Mouse (Mus musculus) hindbrain, embryonic 14.5 days (tissue): Measurements from ENCODE around the gene Tmtc1. TPM values are rescaled to one million over a fixed set of nuclear protein-coding genes. Genes with fewer than 3 reads are reported as not detected.

Experiments
- ATAC-seq: fragments of 200-750 bp; cut with Nextera tagmentation; 2 replicates; pipeline ENCODE4 v1.8.0; 2017; ENCODE audit warnings: moderate number of reproducible peaks, mild to moderate bottlenecking, moderate TSS enrichment, moderate library complexity; ENCODE audit not compliant: low FRiP score
- DNase-seq: peaks from one replicate; pipeline ENCODE4 v3.0.0-alpha.2; 2015; ENCODE audit warnings: low spot score
- H3K27ac ChIP-seq: fragments of 300-500 bp; sonication (generic); 2 replicates; pipeline ENCODE4 v1.5.1; 2014; ENCODE audit warnings: mild to moderate bottlenecking, moderate library complexity
- H3K27me3 ChIP-seq: fragments of 300-500 bp; sonication (generic); 2 replicates; pipeline ENCODE4 v1.6.1; 2014; ENCODE audit warnings: mild to moderate bottlenecking, low read length, mixed read lengths; ENCODE audit not compliant: control insufficient read depth, insufficient read depth
- H3K36me3 ChIP-seq: fragments of 300-500 bp; sonication (generic); replicated peaks from 2 replicates; pipeline ENCODE4 v1.6.1; 2014; ENCODE audit not compliant: control insufficient read depth, insufficient read depth
- H3K4me1 ChIP-seq: fragments of 300-500 bp; sonication (generic); replicated peaks from 2 replicates; pipeline ENCODE4 v1.6.1; 2014; ENCODE audit warnings: antibody characterized with exemption, low read length, mixed read lengths; ENCODE audit not compliant: control insufficient read depth, insufficient read depth
- H3K4me2 ChIP-seq: fragments of 300-500 bp; sonication (generic); replicated peaks from 2 replicates; pipeline ENCODE4 v1.6.1; 2014; ENCODE audit warnings: mild to moderate bottlenecking, moderate library complexity
- H3K4me3 ChIP-seq: fragments of 300-500 bp; sonication (generic); replicated peaks from 2 replicates; pipeline ENCODE4 v1.5.1; 2014; ENCODE audit warnings: mild to moderate bottlenecking, low read length
- H3K9ac ChIP-seq: fragments of 300-500 bp; sonication (generic); 2 replicates; pipeline ENCODE4 v1.6.1; 2014
- H3K9me3 ChIP-seq: fragments of 300-500 bp; sonication (generic); 2 replicates; pipeline ENCODE4 v1.6.1; 2016; ENCODE audit warnings: low read length; ENCODE audit not compliant: control insufficient read depth
- WGBS: fragments of 180-500 bp; shearing (Covaris S2); extraction: QIAGEN DNeasy Blood & Tissue Kit; methylation state at CpG from one replicate; pipeline ENCODE4 v1.1.7; 2014; 5-methylcytosine and 5-hydroxymethylcytosine counted together
- polyA plus RNA-seq: library from polyadenylated mRNA; unstranded; fragments of >200 nt; fragmentation: Nextera tagmentation; extraction: Ambion mirVana; gene quantifications from 2 replicates; pipeline ENCODE4 v1.2.1, GENCODE M21; 2014

Tmtc1 gene
- polyA plus RNA-seq, 1 experiment from 2014 or later: 5.3 TPM

GRCm38 (mm10) chr6:148315571-148316080, 128.6 kb downstream of the Tmtc1 start:
- H3K9me3 ChIP-seq: no peaks in the 10 kb centered on the region

GRCm38 (mm10) chr6:148315106-148315505, 129.1 kb downstream of the Tmtc1 start:
- Histone ChIP-seq H3K4me2 (no peak overlapping the region), H3K9ac (no peak overlapping the region), H3K9me3 (no peaks in the 10 kb centered on the region), H3K4me1 (no peaks in the 10 kb centered on the region), H3K27me3 (no peaks in the 10 kb centered on the region), H3K4me3 (no peak overlapping the region), H3K27ac (no peak overlapping the region), H3K36me3 (no peaks in the 10 kb centered on the region)
- ATAC-seq (no peak), DNase-seq (no peak)

More at GRCm38 (mm10) chr6:148315571-148316080, 128.6 kb downstream of the Tmtc1 start:
- H3K4me3 ChIP-seq: no peak overlapping the region
- H3K4me2 ChIP-seq: no peak overlapping the region
- no peaks in the 10 kb centered on the region for H3K27me3 ChIP-seq
- DNase-seq: no peak
- no peaks in the 10 kb centered on the region for H3K4me1 ChIP-seq
- WGBS: 85% methylated on average over 5 of the region's 5 CpGs
- no peaks in the 10 kb centered on the region for H3K36me3 ChIP-seq
- H3K27ac ChIP-seq: no peak overlapping the region
- no peak for ATAC-seq
- H3K9ac ChIP-seq: no peak overlapping the region

GRCm38 (mm10) chr6:148310981-148311380, 133.2 kb downstream of the Tmtc1 start:
- Histone ChIP-seq H3K27ac (no peak overlapping the region), H3K36me3 (no peaks in the 10 kb centered on the region), H3K9ac (no peak overlapping the region), H3K27me3 (no peaks in the 10 kb centered on the region), H3K4me3 (no peak overlapping the region), H3K4me1 (no peaks in the 10 kb centered on the region), H3K9me3 (no peaks in the 10 kb centered on the region), H3K4me2 (no peak overlapping the region)
- WGBS: 45% methylated on average over 2 of the region's 2 CpGs
- DNase-seq (no peak), ATAC-seq (no peak)

- 91% methylated on average over 5 of the region's 5 CpGs for WGBS
- no peaks in the 10 kb centered on the region for H3K36me3 ChIP-seq
Measured at GRCm38 (mm10) chr6:148305821-148306220, 138.4 kb downstream of the Tmtc1 start.

GRCm38 (mm10) chr6:148305191-148305590, 139.0 kb downstream of the Tmtc1 start:
- Histone ChIP-seq H3K4me2 (no peak overlapping the region), H3K9ac (no peak overlapping the region), H3K27me3 (no peaks in the 10 kb centered on the region), H3K4me1 (no peaks in the 10 kb centered on the region), H3K27ac (no peak overlapping the region), H3K9me3 (no peaks in the 10 kb centered on the region), H3K4me3 (no peak overlapping the region), H3K36me3 (no peaks in the 10 kb centered on the region)
- 77% methylated on average over 3 of the region's 3 CpGs for WGBS
- ATAC-seq (no peak), DNase-seq (no peak)

More at GRCm38 (mm10) chr6:148305821-148306220, 138.4 kb downstream of the Tmtc1 start:
- no peaks in the 10 kb centered on the region for H3K27me3 ChIP-seq
- no peak for DNase-seq
- H3K4me1 ChIP-seq: no peaks in the 10 kb centered on the region
- no peak overlapping the region for H3K4me2 ChIP-seq
- no peaks in the 10 kb centered on the region for H3K9me3 ChIP-seq
- ATAC-seq: no peak
- no peak overlapping the region for H3K4me3 ChIP-seq
- no peak overlapping the region for H3K27ac ChIP-seq
- H3K9ac ChIP-seq: no peak overlapping the region

GRCm38 (mm10) chr6:148302261-148302660, 141.9 kb downstream of the Tmtc1 start:
- Histone ChIP-seq H3K4me1 (no peaks in the 10 kb centered on the region), H3K4me3 (no peak overlapping the region), H3K4me2 (no peak overlapping the region), H3K36me3 (no peaks in the 10 kb centered on the region), H3K9me3 (no peaks in the 10 kb centered on the region), H3K9ac (no peak overlapping the region), H3K27ac (no peak overlapping the region), H3K27me3 (no peaks in the 10 kb centered on the region)
- ATAC-seq (no peak), DNase-seq (no peak)
- WGBS: 90% methylated on average over 2 of the region's 2 CpGs

- Histone ChIP-seq H3K27me3 (no peaks in the 10 kb centered on the region), H3K36me3 (no peaks in the 10 kb centered on the region), H3K4me1 (no peaks in the 10 kb centered on the region), H3K9me3 (no peaks in the 10 kb centered on the region), H3K4me2 (no peak overlapping the region), H3K9ac (no peak overlapping the region), H3K4me3 (no peak overlapping the region), H3K27ac (no peak overlapping the region)
- ATAC-seq (no peak), DNase-seq (no peak)
- WGBS: 73% methylated on average over 4 of the region's 4 CpGs
Measured at GRCm38 (mm10) chr6:148297086-148297485, 147.1 kb downstream of the Tmtc1 start.

GRCm38 (mm10) chr6:148296418-148296817, 147.8 kb downstream of the Tmtc1 start:
- no peaks in the 10 kb centered on the region for H3K36me3 ChIP-seq
- H3K9me3 ChIP-seq: no peaks in the 10 kb centered on the region
- no peak for ATAC-seq
- H3K27me3 ChIP-seq: no peaks in the 10 kb centered on the region
- no peak overlapping the region for H3K4me3 ChIP-seq
- no peak overlapping the region for H3K9ac ChIP-seq
- no peaks in the 10 kb centered on the region for H3K4me1 ChIP-seq
- no peak overlapping the region for H3K27ac ChIP-seq
- no peak overlapping the region for H3K4me2 ChIP-seq
- DNase-seq: no peak

- no peaks in the 10 kb centered on the region for H3K27me3 ChIP-seq
- no peak overlapping the region for H3K27ac ChIP-seq
- WGBS: 22% methylated on average over 4 of the region's 4 CpGs
- H3K9me3 ChIP-seq: no peaks in the 10 kb centered on the region
- no peak for ATAC-seq
- H3K4me1 ChIP-seq: no peaks in the 10 kb centered on the region
- H3K36me3 ChIP-seq: no peaks in the 10 kb centered on the region
- DNase-seq: no peak
- H3K4me2 ChIP-seq: no peak overlapping the region
- no peak overlapping the region for H3K9ac ChIP-seq
- no peak overlapping the region for H3K4me3 ChIP-seq
Measured at GRCm38 (mm10) chr6:148294506-148294905, 149.7 kb downstream of the Tmtc1 start.

- H3K4me3 ChIP-seq: no peak overlapping the region
- no peaks in the 10 kb centered on the region for H3K27me3 ChIP-seq
- no peak overlapping the region for H3K27ac ChIP-seq
- no peaks in the 10 kb centered on the region for H3K36me3 ChIP-seq
- no peaks in the 10 kb centered on the region for H3K9me3 ChIP-seq
- no peaks in the 10 kb centered on the region for H3K4me1 ChIP-seq
- no peak overlapping the region for H3K4me2 ChIP-seq
- ATAC-seq (no peak), DNase-seq (no peak)
- no peak overlapping the region for H3K9ac ChIP-seq
Measured at GRCm38 (mm10) chr6:148290865-148291264, 153.3 kb downstream of the Tmtc1 start.
